Mouse (Mus musculus) erythroblast, embryonic 14.5 days (primary cell): Measurements from ENCODE around the gene Olfr1424. TPM values are rescaled to one million over a fixed set of nuclear protein-coding genes. Genes with fewer than 3 reads are reported as not detected.

Experiments used
- H3K27me3 ChIP-seq: 2 replicates; pipeline ENCODE4 v1.6.1; 2012; ENCODE audit warnings: inconsistent platforms; ENCODE audit not compliant: control insufficient read depth
- H3K36me3 ChIP-seq: 2 replicates; pipeline ENCODE4 v1.6.1; 2012; ENCODE audit warnings: mild to moderate bottlenecking, inconsistent platforms; ENCODE audit not compliant: control insufficient read depth
- H3K4me1 ChIP-seq: 2 replicates; pipeline ENCODE4 v1.6.1; 2012; ENCODE audit warnings: inconsistent platforms; ENCODE audit not compliant: control insufficient read depth
- H3K4me3 ChIP-seq: replicated peaks from 2 replicates; pipeline ENCODE3; 2012; ENCODE audit warnings: moderate library complexity, mild to moderate bottlenecking, inconsistent platforms
- H3K9me3 ChIP-seq: 2 replicates; pipeline ENCODE4 v1.6.1; 2012; ENCODE audit warnings: low read length, inconsistent platforms, mixed read lengths; ENCODE audit not compliant: control insufficient read depth
- GATA1 ChIP-seq: IDR thresholded peaks from 2 replicates; pipeline ENCODE4 v1.6.1; 2012; ENCODE audit warnings: low read length, inconsistent platforms, mixed read lengths
- TAL1 ChIP-seq: IDR thresholded peaks from 3 replicates; pipeline ENCODE4 v1.6.1; 2012; ENCODE audit warnings: low read length, inconsistent platforms, mixed read lengths
- polyA plus RNA-seq: library from polyadenylated mRNA; stranded (reverse); fragments of >175 nt; gene quantifications from 2 replicates; pipeline ENCODE4 v1.2.3, GENCODE M21; 2012

Olfr1424 gene
- polyA plus RNA-seq, 1 experiment: not detected

GRCm38 (mm10) chr19:12009501-12010280 lies 52.8 kb downstream of the Olfr1424 start:
- H3K9me3 ChIP-seq: no peaks in the 10 kb centered on the region
- no peaks in the 10 kb centered on the region for H3K36me3 ChIP-seq
- TF ChIP-seq TAL1 (no peak), GATA1 (no peak)
- H3K4me1 ChIP-seq: peaks cover 75% of the 10 kb centered on the region
- peak overlapping the region; percentile 81 for H3K4me3 ChIP-seq
- no peaks in the 10 kb centered on the region for H3K27me3 ChIP-seq

Other genes with a start within 250 kb of the Olfr1424 start
- not detected in 2 replicates for gene Stx3, start 243.3 kb downstream of the Olfr1424 start, polyA plus RNA-seq
- not detected in 2 replicates for gene Olfr1417, start 223.5 kb downstream of the Olfr1424 start, polyA plus RNA-seq
- not detected in 2 replicates for gene Olfr1418, start 201.6 kb downstream of the Olfr1424 start, polyA plus RNA-seq
- not detected in 2 replicates for gene Olfr1419, start 187.6 kb downstream of the Olfr1424 start, polyA plus RNA-seq
- not detected in 2 replicates for gene Olfr1420, start 176.1 kb downstream of the Olfr1424 start, polyA plus RNA-seq
- gene Patl1, start 150.3 kb downstream of the Olfr1424 start, polyA plus RNA-seq: 0.16 and 0.23 TPM in 2 replicates
- gene Osbp, start 96.7 kb downstream of the Olfr1424 start, polyA plus RNA-seq: 0.53 and 0.59 TPM in 2 replicates
- gene Olfr1423, start 21.4 kb downstream of the Olfr1424 start, polyA plus RNA-seq: not detected in 2 replicates
- gene Olfr1425, start 15.0 kb upstream of the Olfr1424 start, polyA plus RNA-seq: not detected in 2 replicates
- gene Olfr1426, start 29.3 kb upstream of the Olfr1424 start, polyA plus RNA-seq: not detected in 2 replicates
- not detected in 2 replicates for gene Olfr1427, start 40.7 kb upstream of the Olfr1424 start, polyA plus RNA-seq
- not detected in 2 replicates for gene Olfr1428, start 53.2 kb upstream of the Olfr1424 start, polyA plus RNA-seq
- gene Olfr76, start 60.5 kb upstream of the Olfr1424 start, polyA plus RNA-seq: not detected in 2 replicates
- not detected in 2 replicates for gene Olfr1555-ps1, start 107.4 kb upstream of the Olfr1424 start, polyA plus RNA-seq
- not detected in 2 replicates for gene Olfr1431, start 138.0 kb upstream of the Olfr1424 start, polyA plus RNA-seq
- not detected in 2 replicates for gene Olfr1432, start 169.9 kb upstream of the Olfr1424 start, polyA plus RNA-seq
- not detected in 2 replicates for gene Olfr262, start 179.0 kb upstream of the Olfr1424 start, polyA plus RNA-seq
- gene Olfr235, start 198.3 kb upstream of the Olfr1424 start, polyA plus RNA-seq: not detected in 2 replicates
- gene Olfr1434, start 217.2 kb upstream of the Olfr1424 start, polyA plus RNA-seq: not detected in 2 replicates
- not detected in 2 replicates for gene Olfr1436, start 236.4 kb upstream of the Olfr1424 start, polyA plus RNA-seq